Mouse (Mus musculus): ENCODE data around the gene Ppp1r9a. TPM values are rescaled to one million over a fixed set of nuclear protein-coding genes. Genes with fewer than 3 reads are reported as not detected.

Gene Ppp1r9a
- total RNA-seq, 2 experiments from 2014 or later: 1.8 to 2.0 TPM

GRCm38 (mm10) chr6:5110715-5111048 is 208.0 kb downstream of the Ppp1r9a start:
- TF ChIP-seq CTCF (IDR thresholded peaks at IDR 0.05): no peak
- intact Hi-C loops (cut with DNase I): loop anchor here (2.0 to 10.0 kb wide), 4 partner anchors 274 to 568 kb away; partner anchors contain the start of gene Asb4
- DNase-seq: no peak
- H3K4me3 ChIP-seq: no peak overlapping the region
- no peak overlapping the region for H3K27ac ChIP-seq

- Histone ChIP-seq H3K4me3 (no peak overlapping the region), H3K27ac (no peak overlapping the region)
- TF ChIP-seq CTCF (IDR thresholded peaks at IDR 0.05): no peak
- DNase-seq: no peak
- intact Hi-C loops (cut with DNase I): loop anchor here (5.0 to 10.0 kb wide), 3 partner anchors 272 to 571 kb away; partner anchors contain the start of gene Asb4
These were observed 210.4 kb downstream of the Ppp1r9a start for GRCm38 (mm10) chr6:5113103-5113502.

- DNase-seq: no peak
- H3K27ac ChIP-seq: no peak overlapping the region
- no peak for TF ChIP-seq CTCF (IDR thresholded peaks at IDR 0.05)
- H3K4me3 ChIP-seq: no peak overlapping the region
- intact Hi-C loops (cut with DNase I): loop anchor here (5.0 to 10.0 kb wide), 3 partner anchors 271 to 571 kb away; partner anchors contain the start of gene Asb4
These were observed 211.0 kb downstream of the Ppp1r9a start for GRCm38 (mm10) chr6:5113734-5114133.

GRCm38 (mm10) chr6:5114857-5115256 is 212.1 kb downstream of the Ppp1r9a start:
- no peak overlapping the region for H3K27ac ChIP-seq
- intact Hi-C loops (cut with DNase I): loop anchor here (5.0 to 10.0 kb wide), 3 partner anchors 270 to 573 kb away; partner anchors contain the start of gene Asb4
- TF ChIP-seq CTCF (IDR thresholded peaks at IDR 0.05): no peak
- DNase-seq: no peak
- H3K4me3 ChIP-seq: no peak overlapping the region

- no peak for DNase-seq
- intact Hi-C loops (cut with DNase I): loop anchor here (10.0 kb wide), 1 partner anchor 265 kb away; the partner anchor contains the start of gene Asb4
- Histone ChIP-seq H3K4me3 (no peak overlapping the region), H3K27ac (no peak overlapping the region)
- TF ChIP-seq CTCF (IDR thresholded peaks at IDR 0.05): no peak
These were observed 216.6 kb downstream of the Ppp1r9a start for GRCm38 (mm10) chr6:5119181-5119910.

- Histone ChIP-seq H3K27ac (no peak overlapping the region), H3K4me3 (no peak overlapping the region)
- intact Hi-C loops (cut with DNase I): no loop called here
- DNase-seq: no peak
- TF ChIP-seq CTCF (IDR thresholded peaks at IDR 0.05): no peak
These were observed 217.5 kb downstream of the Ppp1r9a start for GRCm38 (mm10) chr6:5120229-5120628.

- H3K27ac ChIP-seq: no peak overlapping the region
- no peak for DNase-seq
- TF ChIP-seq CTCF (IDR thresholded peaks at IDR 0.05): no peak
- no peak overlapping the region for H3K4me3 ChIP-seq
- intact Hi-C loops (cut with DNase I): no loop called here
These were observed 226.8 kb downstream of the Ppp1r9a start for GRCm38 (mm10) chr6:5129364-5130093.

GRCm38 (mm10) chr6:5134986-5135385 is 232.3 kb downstream of the Ppp1r9a start:
- Histone ChIP-seq H3K4me3 (no peak overlapping the region), H3K27ac (no peak overlapping the region)
- TF ChIP-seq CTCF (IDR thresholded peaks at IDR 0.05): no peak
- intact Hi-C loops (cut with DNase I): no loop called here
- DNase-seq: no peak

- intact Hi-C loops (cut with DNase I): no loop called here
- H3K27ac ChIP-seq: no peak overlapping the region
- no peak overlapping the region for H3K4me3 ChIP-seq
- TF ChIP-seq CTCF (IDR thresholded peaks at IDR 0.05): no peak
- no peak for DNase-seq
These were observed 233.3 kb downstream of the Ppp1r9a start for GRCm38 (mm10) chr6:5136046-5136445.

GRCm38 (mm10) chr6:5138875-5139631 is 236.3 kb downstream of the Ppp1r9a start:
- H3K27ac ChIP-seq: no peak overlapping the region
- TF ChIP-seq CTCF (IDR thresholded peaks at IDR 0.05): no peak
- intact Hi-C loops (cut with DNase I): no loop called here

GRCm38 (mm10) chr6:5139666-5140065 is 236.9 kb downstream of the Ppp1r9a start:
- no peak for TF ChIP-seq CTCF (IDR thresholded peaks at IDR 0.05)
- intact Hi-C loops (cut with DNase I): no loop called here
- no peak overlapping the region for H3K4me3 ChIP-seq
- H3K27ac ChIP-seq: no peak overlapping the region
- DNase-seq: no peak

More at GRCm38 (mm10) chr6:5138875-5139631, 236.3 kb downstream of the Ppp1r9a start:
- H3K4me3 ChIP-seq: no peak overlapping the region
- DNase-seq: no peak

- H3K27ac ChIP-seq: no peak overlapping the region
- no peak for TF ChIP-seq CTCF (IDR thresholded peaks at IDR 0.05)
- intact Hi-C loops (cut with DNase I): no loop called here
- H3K4me3 ChIP-seq: no peak overlapping the region
- DNase-seq: no peak
These were observed 244.9 kb downstream of the Ppp1r9a start for GRCm38 (mm10) chr6:5147488-5148142.
